Mouse (Mus musculus): Measurements from ENCODE around the gene Dnm3.

The Dnm3 gene

GRCm38 (mm10) chr1:161992389-161992788 lies 485.4 kb downstream of the Dnm3 start:
- no peak for DNase-seq (ENCODE audit: low spot score in 2 of 2)

GRCm38 (mm10) chr1:161991846-161992245 lies 486.0 kb downstream of the Dnm3 start:
- no peak for DNase-seq (ENCODE audit: low spot score in 2 of 2)

- no peak for DNase-seq (ENCODE audit: low spot score in 2 of 2)
These were observed 486.9 kb downstream of the Dnm3 start for GRCm38 (mm10) chr1:161990684-161991578.

GRCm38 (mm10) chr1:161983979-161984566 lies 493.8 kb downstream of the Dnm3 start:
- DNase-seq (ENCODE audit: low spot score in 2 of 2): no peak

GRCm38 (mm10) chr1:161983451-161983850 lies 494.4 kb downstream of the Dnm3 start:
- DNase-seq (ENCODE audit: low spot score in 2 of 2): no peak

- no peak for DNase-seq (ENCODE audit: low spot score in 2 of 2)
These were observed 497.1 kb downstream of the Dnm3 start for GRCm38 (mm10) chr1:161980626-161981298.

GRCm38 (mm10) chr1:161980046-161980445 lies 497.8 kb downstream of the Dnm3 start:
- no peak for DNase-seq (ENCODE audit: low spot score in 2 of 2)

GRCm38 (mm10) chr1:161979536-161979935 lies 498.3 kb downstream of the Dnm3 start, which contains the start of gene 4930558K02Rik:
Gene 4930558K02Rik, minus strand, starts transcription at chr1:161979636.
- DNase-seq (ENCODE audit: low spot score in 2 of 2): no peak

- DNase-seq (ENCODE audit: low spot score in 2 of 2): no peak
These were observed 499.6 kb downstream of the Dnm3 start for GRCm38 (mm10) chr1:161978173-161978700.

- DNase-seq (ENCODE audit: low spot score in 2 of 2): no peak
These were observed 500.5 kb downstream of the Dnm3 start for GRCm38 (mm10) chr1:161977331-161977730.

GRCm38 (mm10) chr1:161976255-161977182 lies 501.3 kb downstream of the Dnm3 start:
- peak; percentile 54 to 71 for DNase-seq (ENCODE audit: low spot score in 2 of 2)

- no peak for DNase-seq (ENCODE audit: low spot score in 2 of 2)
These were observed 505.6 kb downstream of the Dnm3 start for GRCm38 (mm10) chr1:161972233-161972632.

- no peak for DNase-seq (ENCODE audit: low spot score in 2 of 2)
These were observed 507.0 kb downstream of the Dnm3 start for GRCm38 (mm10) chr1:161970874-161971273.

- DNase-seq (ENCODE audit: low spot score in 2 of 2): peak; percentile 84 to 94
These were observed 509.0 kb downstream of the Dnm3 start, which contains the start of gene Pigc for GRCm38 (mm10) chr1:161968589-161969407. Gene Pigc, plus strand, starts transcription at chr1:161969186.

GRCm38 (mm10) chr1:161967936-161968335 lies 509.9 kb downstream of the Dnm3 start:
- no peak for DNase-seq (ENCODE audit: low spot score in 2 of 2)

- no peak for DNase-seq (ENCODE audit: low spot score in 2 of 2)
These were observed 515.1 kb downstream of the Dnm3 start for GRCm38 (mm10) chr1:161962465-161963377.

GRCm38 (mm10) chr1:161957964-161958950 lies 519.6 kb downstream of the Dnm3 start:
- no peak for DNase-seq (ENCODE audit: low spot score in 2 of 2)

- DNase-seq (ENCODE audit: low spot score in 2 of 2): no peak
These were observed 522.0 kb downstream of the Dnm3 start for GRCm38 (mm10) chr1:161955846-161956245.
